Mouse (Mus musculus) liver, embryonic 11.5 days (tissue): ENCODE results near the gene Lamtor5. TPM values are rescaled to one million over a fixed set of nuclear protein-coding genes. Genes with fewer than 3 reads are reported as not detected.
A peak's percentile ranks its signal among the peaks of the same experiment; 100 is the strongest.
"Not testable (repeated sequence)": the region's sequence is repeated elsewhere in the genome, so short reads cannot be mapped to it uniquely, and the experiment has no call there.

Experiments
- ATAC-seq: fragments of 200-750 bp; cut with Nextera tagmentation; replicated peaks from 2 replicates; pipeline ENCODE4 v1.8.0; 2017; ENCODE audit warnings: moderate number of reproducible peaks, mild to moderate bottlenecking, moderate TSS enrichment, moderate library complexity; ENCODE audit not compliant: low FRiP score
- DNase-seq: peaks from one replicate; pipeline ENCODE4 v3.0.0-alpha.2; 2017; ENCODE audit warnings: low spot score
- H3K27ac ChIP-seq: fragments of 300-500 bp; sonication (generic); 2 replicates; pipeline ENCODE4 v1.5.1; 2014; ENCODE audit warnings: mild to moderate bottlenecking, low read depth, low read length, control low read depth
- H3K27me3 ChIP-seq: fragments of 300-500 bp; sonication (generic); replicated peaks from 2 replicates; pipeline ENCODE4 v1.6.1; 2014; ENCODE audit warnings: low read length, mixed read lengths; ENCODE audit not compliant: control insufficient read depth, insufficient read depth
- H3K36me3 ChIP-seq: fragments of 300-500 bp; sonication (generic); 2 replicates; pipeline ENCODE4 v1.6.1; 2014; ENCODE audit warnings: mild to moderate bottlenecking, low read length, moderate library complexity, mixed read lengths; ENCODE audit not compliant: control insufficient read depth, insufficient read depth
- H3K4me1 ChIP-seq: fragments of 300-500 bp; sonication (generic); replicated peaks from 2 replicates; pipeline ENCODE4 v1.6.1; 2014; ENCODE audit warnings: low read length, mixed read lengths; ENCODE audit not compliant: control insufficient read depth, insufficient read depth
- H3K4me2 ChIP-seq: fragments of 300-500 bp; sonication (generic); 2 replicates; pipeline ENCODE4 v1.6.1; 2014; ENCODE audit warnings: mild to moderate bottlenecking, control low read depth, moderate library complexity
- H3K4me3 ChIP-seq: fragments of 300-500 bp; sonication (generic); 2 replicates; pipeline ENCODE4 v1.5.1; 2014; ENCODE audit warnings: low read depth, low read length, control low read depth
- H3K9ac ChIP-seq: fragments of 300-500 bp; sonication (generic); 2 replicates; pipeline ENCODE4 v1.6.1; 2014; ENCODE audit warnings: low read depth, low read length, control low read depth
- H3K9me3 ChIP-seq: fragments of 300-500 bp; sonication (generic); 2 replicates; pipeline ENCODE4 v1.6.1; 2016; ENCODE audit warnings: low read length, inconsistent platforms, mixed read lengths; ENCODE audit not compliant: control insufficient read depth
- WGBS: fragments of 180-500 bp; shearing (Covaris S2); extraction: QIAGEN DNeasy Blood & Tissue Kit; methylation state at CpG from one replicate; pipeline ENCODE4 v1.1.7; 2014; 5-methylcytosine and 5-hydroxymethylcytosine counted together
- polyA plus RNA-seq: library from polyadenylated mRNA; unstranded; fragments of >200 nt; fragmentation: Nextera tagmentation; extraction: Ambion mirVana; gene quantifications from 2 replicates; pipeline ENCODE4 v1.2.1, GENCODE M21; 2014

Gene Lamtor5
- polyA plus RNA-seq, 1 experiment from 2014 or later, result 185 TPM

- H3K27ac ChIP-seq, result no peak overlapping the region
- no peak overlapping the region for H3K4me3 ChIP-seq
- no peak for ATAC-seq
- H3K4me1 ChIP-seq, result peaks cover 7% of the 10 kb centered on the region
- H3K9ac ChIP-seq, result no peak overlapping the region
- 78% methylated on average over 3 of the region's 3 CpGs for WGBS
- no peaks in the 10 kb centered on the region for H3K27me3 ChIP-seq
- DNase-seq, result no peak
- H3K9me3 ChIP-seq, result no peaks in the 10 kb centered on the region
- no peak overlapping the region for H3K4me2 ChIP-seq
- H3K36me3 ChIP-seq, result no peaks in the 10 kb centered on the region
Observed at GRCm38 (mm10) chr3:107276626-107277025, 2.0 kb upstream of the Lamtor5 start.

GRCm38 (mm10) chr3:107286123-107286522, 7.5 kb downstream of the Lamtor5 start:
- DNase-seq, result no peak
- no peak overlapping the region for H3K4me2 ChIP-seq
- no peak for ATAC-seq
- no peak overlapping the region for H3K4me3 ChIP-seq
- WGBS, result 75% methylated on average over 2 of the region's 2 CpGs
- no peak overlapping the region for H3K9ac ChIP-seq
- no peaks in the 10 kb centered on the region for H3K27me3 ChIP-seq
- no peak overlapping the region for H3K27ac ChIP-seq
- H3K9me3 ChIP-seq, result no peaks in the 10 kb centered on the region
- H3K4me1 ChIP-seq, result no peaks in the 10 kb centered on the region; the same call in 1 of the 2 replicates
- H3K36me3 ChIP-seq, result peaks cover 8% of the 10 kb centered on the region

- Histone ChIP-seq H3K36me3 (peaks cover 6% of the 10 kb centered on the region), H3K9me3 (no peaks in the 10 kb centered on the region), H3K4me2 (no peak overlapping the region), H3K9ac (no peak overlapping the region), H3K27ac (no peak overlapping the region), H3K27me3 (no peaks in the 10 kb centered on the region), H3K4me1 (no peaks in the 10 kb centered on the region; the same call in 1 of the 2 replicates), H3K4me3 (no peak overlapping the region)
- no peak for ATAC-seq
- no peak for DNase-seq
Observed at GRCm38 (mm10) chr3:107287346-107287745, 8.7 kb downstream of the Lamtor5 start.

- 0 out of 2 replicates have a peak within 1 kb of the TSS, but pooled peaks have one; percentile 0 for H3K27ac ChIP-seq
- H3K9me3 ChIP-seq, result no peaks in the 10 kb centered on the region
- no peak within 1 kb of the TSS for H3K4me2 ChIP-seq
- H3K36me3 ChIP-seq, result no peaks in the 10 kb centered on the region
- WGBS, result 33% methylated on average over 9 of the region's 9 CpGs
- H3K4me1 ChIP-seq, result no peaks in the 10 kb centered on the region; the same call in 1 of the 2 replicates
- DNase-seq (no peak), ATAC-seq (no peak)
- H3K9ac ChIP-seq, result no peak within 1 kb of the TSS
- no peaks in the 10 kb centered on the region for H3K27me3 ChIP-seq
- no peak within 1 kb of the TSS for H3K4me3 ChIP-seq
Observed at GRCm38 (mm10) chr3:107290764-107291381, 12.2 kb downstream of the Lamtor5 start, which contains the start of gene Slc16a4. Gene Slc16a4 (plus strand): TSS chr3:107291230.

- DNase-seq (no peak), ATAC-seq (no peak; the same call in 1 of the 2 replicates)
- Histone ChIP-seq H3K27me3 (no peaks in the 10 kb centered on the region), H3K4me3 (no peak overlapping the region), H3K4me2 (no peak overlapping the region), H3K9ac (no peak overlapping the region), H3K36me3 (no peaks in the 10 kb centered on the region), H3K27ac (no peak overlapping the region), H3K4me1 (no peaks in the 10 kb centered on the region), H3K9me3 (no peaks in the 10 kb centered on the region)
- 79% methylated on average over 5 of the region's 5 CpGs for WGBS
Observed at GRCm38 (mm10) chr3:107295672-107296360, 17.2 kb downstream of the Lamtor5 start.

GRCm38 (mm10) chr3:107296917-107297316, 18.3 kb downstream of the Lamtor5 start:
- not testable (repeated sequence) for H3K27me3 ChIP-seq, H3K27ac ChIP-seq, DNase-seq, H3K4me3 ChIP-seq, ATAC-seq, H3K4me2 ChIP-seq, H3K36me3 ChIP-seq, H3K9ac ChIP-seq, H3K9me3 ChIP-seq, H3K4me1 ChIP-seq
- WGBS, result 72% methylated on average over 4 of the region's 4 CpGs

- H3K27me3 ChIP-seq, result no peaks in the 10 kb centered on the region
- DNase-seq, result no peak
- H3K4me3 ChIP-seq, result no peak overlapping the region
- ATAC-seq, result no peak
- no peak overlapping the region for H3K27ac ChIP-seq
- H3K9me3 ChIP-seq, result no peaks in the 10 kb centered on the region
- WGBS, result 93% methylated on average over 3 of the region's 3 CpGs
- H3K9ac ChIP-seq, result no peak overlapping the region
- no peak overlapping the region for H3K4me2 ChIP-seq
- H3K4me1 ChIP-seq, result no peaks in the 10 kb centered on the region
- H3K36me3 ChIP-seq, result peaks cover 9% of the 10 kb centered on the region
Observed at GRCm38 (mm10) chr3:107317338-107317737, 38.7 kb downstream of the Lamtor5 start.

GRCm38 (mm10) chr3:107321141-107321540, 42.5 kb downstream of the Lamtor5 start:
- ATAC-seq (no peak), DNase-seq (no peak)
- Histone ChIP-seq H3K4me3 (no peak overlapping the region), H3K36me3 (peaks cover 17% of the 10 kb centered on the region; the same call in 1 of the 2 replicates), H3K9me3 (no peaks in the 10 kb centered on the region), H3K27me3 (no peaks in the 10 kb centered on the region), H3K9ac (no peak overlapping the region), H3K4me1 (peaks cover 10% of the 10 kb centered on the region), H3K27ac (no peak overlapping the region), H3K4me2 (no peak overlapping the region)
- 93% methylated on average over 2 of the region's 2 CpGs for WGBS

GRCm38 (mm10) chr3:107321776-107322175, 43.1 kb downstream of the Lamtor5 start:
- H3K27ac ChIP-seq, result no peak overlapping the region
- H3K9ac ChIP-seq, result no peak overlapping the region
- no peak overlapping the region for H3K4me2 ChIP-seq
- H3K4me1 ChIP-seq, result peaks cover 10% of the 10 kb centered on the region
- ATAC-seq, result no peak
- DNase-seq, result no peak
- H3K27me3 ChIP-seq, result no peaks in the 10 kb centered on the region
- peaks cover 17% of the 10 kb centered on the region; the same call in 1 of the 2 replicates for H3K36me3 ChIP-seq
- H3K4me3 ChIP-seq, result no peak overlapping the region
- no peaks in the 10 kb centered on the region for H3K9me3 ChIP-seq
